Mouse (Mus musculus) heart, embryonic 16.5 days (tissue): ENCODE data around the gene Smyd2. TPM values are rescaled to one million over a fixed set of nuclear protein-coding genes. Genes with fewer than 3 reads are reported as not detected.

ENCODE experiments used
- ATAC-seq: fragments of 200-750 bp; cut with Nextera tagmentation; replicated peaks from 2 replicates; pipeline ENCODE4 v1.8.0; 2017; ENCODE audit warnings: moderate number of reproducible peaks; ENCODE audit not compliant: insufficient read depth, low FRiP score; ENCODE audit errors: extremely low read depth
- H3K27ac ChIP-seq: fragments of 300-500 bp; sonication (generic); 2 replicates; pipeline ENCODE4 v1.5.1; 2014; ENCODE audit warnings: mild to moderate bottlenecking, low read length, control low read depth, moderate library complexity
- H3K27me3 ChIP-seq: fragments of 300-500 bp; sonication (generic); 2 replicates; pipeline ENCODE4 v1.6.1; 2014; ENCODE audit warnings: low read length, mixed read lengths; ENCODE audit not compliant: control insufficient read depth, insufficient read depth
- H3K36me3 ChIP-seq: fragments of 300-500 bp; sonication (generic); 2 replicates; pipeline ENCODE4 v1.6.1; 2014; ENCODE audit not compliant: control insufficient read depth, insufficient read depth
- H3K4me1 ChIP-seq: fragments of 300-500 bp; sonication (generic); 2 replicates; pipeline ENCODE4 v1.6.1; 2014; ENCODE audit warnings: low read length, mixed read lengths; ENCODE audit not compliant: control insufficient read depth, insufficient read depth
- H3K4me2 ChIP-seq: fragments of 300-500 bp; sonication (generic); 2 replicates; pipeline ENCODE4 v1.6.1; 2014; ENCODE audit warnings: low read depth, mild to moderate bottlenecking, control low read depth, low read length
- H3K4me3 ChIP-seq: fragments of 300-500 bp; sonication (generic); 2 replicates; pipeline ENCODE4 v1.5.1; 2014; ENCODE audit warnings: mild to moderate bottlenecking, control low read depth, low read length
- H3K9ac ChIP-seq: fragments of 300-500 bp; sonication (generic); 2 replicates; pipeline ENCODE4 v1.6.1; 2014; ENCODE audit warnings: low read length, control low read depth
- H3K9me3 ChIP-seq: fragments of 300-500 bp; sonication (generic); replicated peaks from 2 replicates; pipeline ENCODE4 v1.6.1; 2016; ENCODE audit warnings: low read length; ENCODE audit not compliant: control insufficient read depth
- WGBS: fragments of 180-500 bp; shearing (Covaris S2); extraction: QIAGEN DNeasy Blood & Tissue Kit; methylation state at CpG from one replicate; pipeline ENCODE4 v1.1.7; 2014; 5-methylcytosine and 5-hydroxymethylcytosine counted together
- polyA plus RNA-seq: library from polyadenylated mRNA; unstranded; fragments of >200 nt; fragmentation: Nextera tagmentation; extraction: Ambion mirVana; gene quantifications from 2 replicates; pipeline ENCODE4 v1.2.1, GENCODE M21; 2015

Smyd2 gene
- polyA plus RNA-seq, 1 experiment from 2014 or later: 244 TPM

- 77% methylated on average over 9 of the region's 9 CpGs for WGBS
- ATAC-seq: no peak
Measured at GRCm38 (mm10) chr1:189864301-189864700, 57.9 kb downstream of the Smyd2 start.

DNA sequence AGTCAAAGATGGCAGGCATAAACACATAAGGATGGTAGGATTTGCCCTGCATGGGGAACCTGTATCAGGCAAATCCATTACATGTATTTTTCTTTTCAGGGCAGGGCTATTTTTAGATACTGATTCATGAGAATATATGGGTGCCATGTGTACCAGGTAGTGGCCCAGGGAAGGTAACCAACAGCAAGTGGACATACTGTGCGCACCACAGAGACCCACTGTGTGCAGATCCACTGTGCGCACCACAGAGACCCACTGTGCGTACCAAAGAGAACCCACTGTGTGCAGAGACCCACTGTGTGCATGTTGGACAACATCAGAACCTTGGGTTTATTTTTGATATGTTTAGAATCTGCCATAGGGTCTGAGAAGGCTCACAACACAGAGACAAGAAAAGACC lies 58.4 kb downstream of the Smyd2 start:
- Histone ChIP-seq H3K4me1 (peaks cover 27% of the 10 kb centered on the region), H3K4me3 (no peak overlapping the region), H3K27me3 (no peaks in the 10 kb centered on the region), H3K36me3 (peaks cover 8% of the 10 kb centered on the region), H3K27ac (no peak overlapping the region), H3K4me2 (no peak overlapping the region), H3K9me3 (no peaks in the 10 kb centered on the region), H3K9ac (no peak overlapping the region)
- WGBS: 97% methylated on average over 3 of the region's 3 CpGs
- ATAC-seq: no peak

More at GRCm38 (mm10) chr1:189864301-189864700, 57.9 kb downstream of the Smyd2 start:
- Histone ChIP-seq H3K36me3 (peaks cover 8% of the 10 kb centered on the region), H3K27me3 (no peaks in the 10 kb centered on the region), H3K4me2 (no peak overlapping the region), H3K9ac (no peak overlapping the region), H3K9me3 (no peaks in the 10 kb centered on the region), H3K27ac (no peak overlapping the region), H3K4me1 (peaks cover 26% of the 10 kb centered on the region), H3K4me3 (no peak overlapping the region)

DNA sequence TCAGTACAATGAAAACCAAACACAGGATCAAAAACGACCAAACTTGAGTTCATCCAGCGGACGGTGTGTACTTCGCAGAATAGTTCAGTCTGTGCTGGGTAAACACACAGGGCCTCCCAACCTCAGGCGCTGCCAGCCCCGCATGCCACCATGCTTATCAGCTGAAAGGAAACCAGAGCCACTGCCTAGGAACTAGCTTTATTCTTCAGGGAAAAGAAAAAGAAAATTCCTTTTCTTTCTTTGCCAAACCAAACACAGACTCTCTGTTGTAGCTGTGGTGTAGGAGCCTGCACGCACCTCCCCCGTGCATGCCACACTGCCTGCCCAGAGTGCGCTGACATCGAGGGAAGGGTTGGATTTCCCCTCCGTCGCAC lies 61.2 kb downstream of the Smyd2 start:
- no peaks in the 10 kb centered on the region for H3K9me3 ChIP-seq
- peak overlapping the region; percentile 41 for H3K27ac ChIP-seq
- H3K27me3 ChIP-seq: no peaks in the 10 kb centered on the region
- no peak overlapping the region for H3K9ac ChIP-seq
- peaks cover 21% of the 10 kb centered on the region for H3K36me3 ChIP-seq
- H3K4me3 ChIP-seq: no peak overlapping the region
- 54% methylated on average over 12 of the region's 12 CpGs for WGBS
- ATAC-seq: peak; percentile 66
- H3K4me1 ChIP-seq: peaks cover 11% of the 10 kb centered on the region; the same call in 1 of the 2 replicates
- no peak overlapping the region for H3K4me2 ChIP-seq

DNA sequence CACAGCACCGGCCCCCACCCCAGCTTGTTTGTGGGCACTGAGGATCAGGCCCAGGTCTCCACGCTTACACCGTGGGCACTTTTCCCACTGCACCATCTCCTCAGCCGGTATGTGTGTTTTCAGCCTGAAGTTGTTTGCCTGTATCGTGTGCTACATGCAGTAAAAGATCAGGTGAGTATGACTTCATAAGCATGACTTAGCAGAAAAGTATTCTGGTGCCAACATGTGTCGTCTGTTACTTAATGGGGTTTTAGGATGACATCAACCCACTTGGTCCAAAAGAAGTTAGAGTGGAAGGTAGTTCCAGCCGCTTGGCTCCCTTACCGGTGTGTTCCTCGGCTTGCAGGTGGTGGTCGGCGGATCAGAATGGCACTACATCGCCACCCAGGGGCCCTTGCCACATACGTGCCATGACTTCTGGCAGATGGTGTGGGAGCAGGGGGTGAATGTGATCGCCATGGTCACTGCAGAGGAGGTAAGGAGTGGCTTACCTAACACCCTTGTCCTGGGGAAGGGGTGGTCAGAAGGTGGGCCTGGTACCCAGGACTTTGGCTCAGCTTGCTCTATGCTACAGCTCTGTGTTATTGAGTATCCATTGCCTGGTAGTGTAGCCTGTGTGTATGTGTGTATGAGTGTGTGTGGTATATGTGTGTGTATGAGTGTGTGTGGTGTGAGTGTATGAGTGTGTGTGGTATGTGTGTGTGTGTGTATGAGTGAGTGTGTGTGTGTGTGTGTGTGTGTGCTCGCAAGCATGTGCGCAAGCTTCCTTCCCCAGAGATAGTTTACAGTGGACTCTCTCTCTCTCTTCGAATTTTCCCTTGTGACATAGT lies 61.8 kb downstream of the Smyd2 start:
- Histone ChIP-seq H3K4me2 (no peak overlapping the region), H3K27ac (peak overlapping the region; percentile 41), H3K4me3 (no peak overlapping the region), H3K9ac (no peak overlapping the region), H3K36me3 (peaks cover 19% of the 10 kb centered on the region), H3K9me3 (no peaks in the 10 kb centered on the region), H3K4me1 (peaks cover 10% of the 10 kb centered on the region; the same call in 1 of the 2 replicates), H3K27me3 (no peaks in the 10 kb centered on the region)
- 77% methylated on average over 17 of the region's 17 CpGs for WGBS
- ATAC-seq: peak; percentile 18

DNA sequence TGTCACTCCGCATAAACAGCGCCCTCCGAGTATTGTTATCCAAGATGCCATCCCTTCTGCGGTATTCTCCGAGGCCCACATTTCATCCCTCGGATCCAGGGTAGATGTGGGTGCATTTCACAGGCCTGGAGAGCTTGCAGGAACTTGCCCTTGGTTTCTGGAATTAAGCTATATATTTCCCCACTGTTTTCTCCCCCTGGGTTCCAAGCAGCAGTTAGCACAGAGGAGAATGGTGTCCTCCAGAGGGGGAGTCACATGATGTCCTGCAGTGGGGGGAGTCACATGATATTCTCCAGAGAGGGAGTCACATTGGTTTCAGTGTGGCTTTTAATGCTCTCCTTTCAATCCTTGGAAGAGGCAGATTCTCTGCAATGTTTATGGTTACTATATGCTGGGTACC lies 63.8 kb downstream of the Smyd2 start:
- Histone ChIP-seq H3K4me3 (no peak overlapping the region), H3K4me2 (no peak overlapping the region), H3K27ac (no peak overlapping the region), H3K36me3 (peaks cover 17% of the 10 kb centered on the region), H3K9me3 (no peaks in the 10 kb centered on the region), H3K9ac (no peak overlapping the region), H3K4me1 (peaks cover 8% of the 10 kb centered on the region; the same call in 1 of the 2 replicates), H3K27me3 (no peaks in the 10 kb centered on the region)
- WGBS: 88% methylated on average over 6 of the region's 6 CpGs
- no peak for ATAC-seq

- WGBS: 88% methylated on average over 5 of the region's 5 CpGs
- no peak overlapping the region for H3K4me3 ChIP-seq
- H3K36me3 ChIP-seq: peaks cover 24% of the 10 kb centered on the region
- H3K27ac ChIP-seq: peak overlapping the region; percentile 28; the same call in 1 of the 2 replicates
- H3K9me3 ChIP-seq: no peaks in the 10 kb centered on the region
- peaks cover 4% of the 10 kb centered on the region; the same call in 1 of the 2 replicates for H3K4me1 ChIP-seq
- no peaks in the 10 kb centered on the region for H3K27me3 ChIP-seq
- H3K9ac ChIP-seq: no peak overlapping the region
- ATAC-seq: no peak
- no peak overlapping the region for H3K4me2 ChIP-seq
Measured at GRCm38 (mm10) chr1:189855739-189856138, 66.4 kb downstream of the Smyd2 start.

GRCm38 (mm10) chr1:189854646-189855045 lies 67.5 kb downstream of the Smyd2 start:
- peak overlapping the region; percentile 23; the same call in 1 of the 2 replicates for H3K27ac ChIP-seq
- H3K4me1 ChIP-seq: peaks cover 4% of the 10 kb centered on the region; the same call in 1 of the 2 replicates
- no peak overlapping the region for H3K4me2 ChIP-seq
- H3K27me3 ChIP-seq: no peaks in the 10 kb centered on the region
- peaks cover 33% of the 10 kb centered on the region for H3K36me3 ChIP-seq
- no peak overlapping the region for H3K9ac ChIP-seq
- no peaks in the 10 kb centered on the region for H3K9me3 ChIP-seq
- no peak overlapping the region for H3K4me3 ChIP-seq
- ATAC-seq: no peak
- WGBS: 84% methylated on average over 13 of the region's 13 CpGs

- Histone ChIP-seq H3K4me3 (no peak overlapping the region), H3K9ac (no peak overlapping the region), H3K9me3 (no peaks in the 10 kb centered on the region), H3K36me3 (peaks cover 33% of the 10 kb centered on the region), H3K4me1 (peaks cover 7% of the 10 kb centered on the region; the same call in 1 of the 2 replicates), H3K27me3 (no peaks in the 10 kb centered on the region), H3K27ac (no peak overlapping the region), H3K4me2 (no peak overlapping the region)
- WGBS: 78% methylated on average over 7 of the region's 7 CpGs
- no peak for ATAC-seq
Measured at GRCm38 (mm10) chr1:189852456-189852855, 69.7 kb downstream of the Smyd2 start.

DNA sequence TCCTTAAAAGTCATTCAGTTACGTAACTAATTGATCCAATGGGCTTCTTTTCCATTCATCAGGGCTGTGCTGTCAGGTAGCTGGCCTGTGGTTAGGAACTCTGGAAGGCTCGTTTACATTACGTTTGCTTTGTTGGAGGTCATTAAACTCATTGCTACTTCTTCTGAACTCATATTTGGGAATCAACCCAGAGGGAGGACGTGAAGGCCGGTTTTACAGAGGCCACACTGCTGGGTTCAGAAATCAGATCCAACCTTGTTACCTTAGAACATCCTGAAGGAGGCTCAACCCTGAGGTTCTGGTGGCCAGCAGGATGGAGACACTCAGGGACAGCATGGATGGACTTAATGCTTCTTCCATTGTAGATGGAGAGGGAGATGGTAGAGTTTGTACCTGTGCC lies 70.1 kb downstream of the Smyd2 start:
- no peaks in the 10 kb centered on the region for H3K27me3 ChIP-seq
- no peaks in the 10 kb centered on the region for H3K9me3 ChIP-seq
- ATAC-seq: no peak
- no peak overlapping the region for H3K9ac ChIP-seq
- H3K4me3 ChIP-seq: no peak overlapping the region
- WGBS: 87% methylated on average over 5 of the region's 5 CpGs
- H3K4me1 ChIP-seq: peaks cover 7% of the 10 kb centered on the region; the same call in 1 of the 2 replicates
- peaks cover 29% of the 10 kb centered on the region for H3K36me3 ChIP-seq
- no peak overlapping the region for H3K4me2 ChIP-seq
- no peak overlapping the region for H3K27ac ChIP-seq
